Mouse (Mus musculus) bone marrow macrophage, adult 2 months (primary cell): ENCODE data around the gene Yif1b.

Experiments
- CTCF ChIP-seq: IDR thresholded peaks from 2 replicates; pipeline ENCODE4 v1.5.1; 2012; ENCODE audit warnings: low read depth, mild to moderate bottlenecking, low read length, moderate library complexity
- POLR2A ChIP-seq: IDR thresholded peaks from 2 replicates; pipeline ENCODE4 v1.6.1; 2012; ENCODE audit warnings: mild to moderate bottlenecking, low read depth, low read length, borderline replicate concordance

DNA sequence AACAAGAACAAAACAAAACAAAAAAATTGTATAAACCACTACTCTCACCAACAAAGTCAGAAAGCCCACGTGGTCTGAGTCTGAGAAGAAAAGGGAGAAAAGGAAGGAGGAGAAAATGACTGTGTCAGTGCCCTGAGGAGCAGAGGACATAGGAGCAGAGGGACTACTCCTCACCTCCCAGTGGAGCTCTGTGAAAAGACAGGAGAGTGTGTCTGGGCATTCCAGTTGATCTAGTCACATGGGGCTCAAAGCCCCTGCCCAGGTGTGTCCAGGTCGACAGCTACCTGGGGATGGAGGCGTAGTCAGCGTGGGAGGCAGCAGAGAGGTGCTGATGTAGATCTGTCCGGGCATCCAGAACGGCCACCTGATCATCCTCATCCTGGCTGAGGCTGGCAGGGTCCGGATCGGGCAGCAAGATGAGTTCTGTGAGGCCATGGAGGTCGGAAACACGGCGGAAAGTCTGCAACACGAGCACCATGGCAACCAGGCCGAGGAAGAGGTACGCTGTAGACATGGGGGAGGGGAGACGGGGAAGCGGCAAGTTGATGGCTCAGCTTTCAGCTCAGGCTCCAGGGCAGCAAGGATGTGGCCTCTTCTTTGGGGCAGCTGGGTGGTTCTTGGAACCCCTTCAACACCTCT, 13.3 kb upstream of the Yif1b start:
- TF ChIP-seq POLR2A (no peak), CTCF (no peak)
